Mouse (Mus musculus) yolk sac, embryonic 10.5 days (tissue): ENCODE measurements around the gene Gm10477.
"Not testable (repeated sequence)": the region's sequence is repeated elsewhere in the genome, so short reads cannot be mapped to it uniquely, and the experiment has no call there.

Experiments
- DNase-seq: peaks from one replicate; pipeline ENCODE4 v3.0.0-alpha.2; 2017; ENCODE audit warnings: low spot score

Gm10477 gene

DNA sequence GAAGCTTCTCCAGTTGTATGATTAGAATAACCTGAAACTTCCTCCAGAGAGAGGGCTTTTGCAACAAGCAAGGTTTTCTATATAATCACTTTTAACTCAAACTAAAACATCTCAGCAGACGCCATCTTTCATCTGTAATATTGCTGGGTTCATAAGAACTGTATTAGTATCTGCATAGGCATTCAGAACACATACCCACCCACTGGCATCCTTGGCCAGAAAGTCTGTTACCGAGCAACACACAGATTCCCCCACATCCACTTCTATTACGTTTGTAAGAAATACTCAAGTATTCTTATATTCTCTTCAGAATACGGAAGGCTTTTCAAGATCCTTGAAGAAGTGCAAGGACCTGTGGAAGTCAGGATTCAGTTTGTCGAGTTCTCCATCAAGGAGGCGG is at the start of gene Gm10477:
Gene Gm10477 (plus strand): TSS at position 301 of the 400 bp plus-strand sequence.
- DNase-seq, result not testable (repeated sequence)

DNA sequence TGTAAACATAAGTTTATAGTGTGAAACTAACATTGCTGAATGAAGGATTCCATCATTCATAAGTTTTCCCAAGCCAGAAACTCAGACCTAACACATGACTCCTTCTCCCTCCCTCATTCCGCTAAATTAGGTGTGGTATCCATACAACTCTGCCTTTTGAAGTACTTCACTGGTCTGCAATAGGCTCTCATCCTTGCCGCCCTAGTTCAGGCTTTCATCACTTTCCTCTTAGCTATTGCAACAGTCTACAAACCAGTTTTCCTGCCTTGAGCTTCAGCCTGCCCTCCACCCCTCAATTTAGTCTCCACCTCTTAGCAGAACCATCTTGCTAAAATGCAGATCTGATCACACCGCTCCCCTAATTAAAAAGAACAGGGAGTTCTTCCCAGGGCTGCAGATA is 47.0 kb upstream of the Gm10477 start:
- DNase-seq, result no peak

DNA sequence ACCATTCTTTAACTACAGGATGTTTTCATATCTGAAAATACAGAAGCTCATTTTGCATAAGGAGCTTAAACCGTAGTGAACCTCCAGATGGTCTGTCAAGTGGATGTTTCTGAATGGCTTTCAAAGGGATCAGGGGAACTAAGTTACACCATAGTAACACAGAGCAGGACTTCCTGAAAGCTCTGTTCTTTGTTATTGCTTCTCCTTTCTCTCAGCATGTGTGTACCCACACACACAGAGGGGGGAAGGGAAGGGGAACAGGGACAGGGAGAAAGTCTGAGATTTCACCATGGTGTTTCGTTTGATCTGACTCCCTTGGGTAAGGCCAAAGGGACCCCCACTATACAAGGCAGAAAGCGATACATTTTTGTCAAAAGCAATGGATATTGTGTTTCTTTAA is 42.6 kb upstream of the Gm10477 start:
- DNase-seq, result no peak

DNA sequence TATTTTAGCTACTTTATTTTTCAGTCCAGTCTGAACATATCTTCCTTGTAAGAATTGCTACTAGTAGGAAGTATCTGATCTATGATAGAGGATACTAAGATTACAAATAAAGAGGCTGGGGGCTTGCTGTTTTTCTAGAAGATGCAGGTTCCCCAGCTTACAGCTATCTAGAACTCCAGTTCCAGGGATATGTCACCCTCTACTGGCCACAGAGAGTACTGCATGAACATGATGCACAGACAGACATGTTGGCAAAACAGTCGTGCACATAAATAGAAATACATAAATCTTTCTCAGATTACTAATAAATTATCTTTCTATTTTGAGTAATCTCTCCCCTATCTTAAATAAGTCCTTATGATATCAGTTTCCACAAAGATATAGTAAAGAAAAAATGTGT is 34.8 kb upstream of the Gm10477 start:
- DNase-seq, result peak; percentile 23

DNA sequence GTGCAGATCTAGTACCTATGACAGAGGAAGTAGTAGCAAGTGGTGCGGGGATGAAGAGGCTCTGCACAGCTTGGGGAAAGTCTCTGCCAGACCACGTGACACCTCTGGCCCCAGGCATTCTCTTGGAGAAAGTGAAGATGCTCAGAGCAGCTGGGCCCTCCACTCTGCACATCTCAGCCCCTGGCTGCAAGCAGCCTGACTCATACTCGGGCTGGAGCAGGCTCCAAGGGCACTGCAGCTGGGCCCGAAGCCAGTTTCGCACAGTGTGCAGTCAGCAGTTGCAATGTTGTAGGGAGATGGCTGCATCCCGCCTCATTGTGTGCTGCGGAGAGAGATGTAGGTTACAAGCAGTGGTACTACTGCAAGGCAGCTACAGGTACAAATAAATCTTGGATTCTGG is 27.3 kb upstream of the Gm10477 start:
- no peak for DNase-seq

DNA sequence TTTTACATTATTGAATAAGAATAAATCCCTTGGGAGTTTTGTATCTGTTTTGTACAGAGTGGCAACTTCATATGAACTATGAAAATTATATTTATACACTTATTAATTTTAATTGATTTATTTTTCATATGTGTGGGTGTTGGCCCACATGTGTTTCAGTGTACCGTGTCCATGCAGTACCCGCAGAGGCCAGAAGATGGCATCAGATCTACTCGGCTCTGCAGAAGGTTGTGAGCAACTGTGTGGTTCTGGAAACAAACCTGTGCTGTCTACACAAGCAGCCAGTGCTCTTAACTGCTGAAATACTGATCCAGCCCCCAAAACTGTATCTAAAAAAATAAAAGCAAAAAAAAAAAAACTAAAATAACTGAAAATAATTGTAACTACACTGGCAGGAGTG is 6.7 kb downstream of the Gm10477 start:
- DNase-seq, result peak; percentile 9

DNA sequence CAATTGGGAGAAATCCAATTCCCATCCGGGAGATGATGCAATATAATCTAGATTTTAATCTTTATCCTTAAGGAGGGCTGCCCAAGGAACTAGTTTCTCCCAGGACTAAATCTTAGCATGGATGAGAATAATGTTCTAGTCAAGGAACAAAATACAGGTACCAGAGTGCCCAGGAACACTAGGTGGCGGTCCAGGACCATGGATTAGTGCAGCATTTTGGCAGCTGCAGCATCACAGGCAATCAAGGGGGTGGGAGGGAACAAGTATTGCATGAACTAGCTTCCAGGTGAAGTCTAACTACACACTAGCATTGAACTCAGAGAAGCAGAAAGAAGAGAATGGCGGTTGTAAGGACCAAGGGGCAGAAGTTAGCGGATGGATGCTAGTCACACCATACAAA is 12.6 kb downstream of the Gm10477 start:
- peak; percentile 22 for DNase-seq

DNA sequence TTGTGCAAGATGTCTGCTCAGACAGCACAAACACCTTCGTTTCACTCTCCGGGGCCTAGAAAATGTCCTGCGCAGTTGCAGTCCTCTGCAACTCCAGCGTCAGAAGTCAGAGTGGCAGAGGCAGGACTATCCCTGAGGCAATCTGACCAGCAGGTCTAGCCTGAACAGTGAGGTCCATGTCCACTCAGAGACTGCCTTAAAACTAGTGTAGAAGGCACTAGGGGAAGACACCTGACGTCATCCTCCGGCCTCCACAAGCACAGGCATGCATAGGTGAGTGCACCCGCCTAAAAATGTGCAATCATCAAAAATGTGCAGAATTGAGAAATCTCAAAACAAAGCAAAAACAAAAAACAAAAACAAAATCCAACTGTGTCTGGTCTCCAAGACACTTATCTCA is 25.0 kb downstream of the Gm10477 start, which contains the start of gene Gm648:
Gene Gm648 (minus strand): TSS at position 101 of the 400 bp plus-strand sequence.
- no peak for DNase-seq

DNA sequence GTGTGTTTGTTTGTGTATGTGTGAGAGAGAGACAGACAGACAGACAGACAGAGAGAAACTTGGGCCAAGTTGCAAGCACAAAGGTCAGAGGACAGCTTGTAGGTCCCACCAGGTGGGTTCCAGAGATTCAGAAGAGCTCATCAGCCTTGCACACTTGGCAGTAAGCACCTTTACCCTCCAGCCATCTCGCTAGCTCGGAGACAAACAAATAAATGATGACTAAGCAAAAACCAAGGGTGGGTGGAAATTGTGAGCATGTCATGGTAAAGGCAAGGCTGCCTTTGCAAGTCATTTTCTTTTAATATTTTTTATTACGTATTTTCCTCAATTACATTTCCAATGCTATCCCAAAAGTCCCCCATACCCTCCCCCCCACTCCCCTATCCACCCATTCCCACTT is 29.0 kb downstream of the Gm10477 start:
- DNase-seq, result no peak

DNA sequence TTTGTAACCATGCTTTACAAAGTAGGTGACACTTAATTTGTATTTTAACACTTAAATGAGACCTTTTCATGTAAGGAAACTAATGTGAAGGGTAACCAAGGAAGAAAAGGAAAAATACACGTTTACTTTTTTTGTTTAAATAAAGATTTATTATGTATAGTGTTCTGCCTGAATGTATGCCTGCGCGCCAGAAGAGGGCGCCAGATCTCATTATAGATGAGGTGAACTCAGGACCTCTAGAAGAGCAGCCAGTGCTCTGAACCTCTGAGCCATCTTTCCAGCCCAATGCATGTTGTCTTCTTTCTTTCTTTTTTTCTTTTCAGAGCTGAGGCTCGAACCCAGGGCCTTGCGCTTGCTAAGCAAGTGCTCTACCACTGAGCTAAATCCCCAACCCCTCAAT is 47.9 kb downstream of the Gm10477 start:
- no peak for DNase-seq
